Mouse (Mus musculus) MN1 (cell line): Measurements from ENCODE around the gene Eprs.

ENCODE experiments used
- DNase-seq: peaks from one replicate; pipeline ENCODE4 v3.0.0-alpha.2; 2016; ENCODE audit warnings: low spot score

Gene Eprs

DNA sequence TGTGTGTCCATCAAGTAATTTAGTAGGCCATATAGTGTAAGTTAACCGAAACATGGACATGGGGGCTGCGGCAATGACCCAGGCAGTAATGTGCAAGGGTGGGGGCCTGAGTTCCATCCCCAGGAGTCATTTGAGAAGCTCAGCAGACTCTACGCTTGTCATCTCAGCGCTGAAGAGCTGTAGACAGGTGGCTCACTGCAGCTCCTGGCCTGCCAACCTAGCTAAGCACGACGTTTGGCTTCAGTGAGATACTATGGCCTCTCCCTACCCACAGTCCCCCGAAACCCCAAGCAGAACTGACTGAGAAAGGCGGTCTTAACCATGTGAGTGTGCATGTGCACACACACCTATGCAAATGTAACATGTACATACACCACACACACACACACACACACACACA lies 88.2 kb downstream of the Eprs start:
- DNase-seq = no peak

DNA sequence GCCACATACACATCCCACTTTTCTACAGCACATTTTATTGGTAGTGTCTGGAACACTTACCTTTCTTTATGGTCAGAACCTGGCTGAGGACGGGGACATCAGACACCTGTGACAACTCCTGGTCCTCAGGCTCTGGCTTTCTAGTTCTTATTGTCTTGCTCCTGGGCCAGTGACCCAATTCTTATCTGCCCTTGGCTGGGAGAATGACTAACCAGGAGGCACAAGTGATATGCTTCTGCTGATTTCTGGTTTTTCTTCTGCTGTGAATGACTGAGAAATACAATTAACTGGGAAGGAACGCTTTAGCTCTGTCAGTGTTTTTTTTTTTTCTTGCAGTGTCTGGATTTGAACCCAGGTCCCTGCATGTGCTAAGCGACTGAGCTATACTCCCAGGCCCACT lies 88.7 kb downstream of the Eprs start:
- DNase-seq = no peak

DNA sequence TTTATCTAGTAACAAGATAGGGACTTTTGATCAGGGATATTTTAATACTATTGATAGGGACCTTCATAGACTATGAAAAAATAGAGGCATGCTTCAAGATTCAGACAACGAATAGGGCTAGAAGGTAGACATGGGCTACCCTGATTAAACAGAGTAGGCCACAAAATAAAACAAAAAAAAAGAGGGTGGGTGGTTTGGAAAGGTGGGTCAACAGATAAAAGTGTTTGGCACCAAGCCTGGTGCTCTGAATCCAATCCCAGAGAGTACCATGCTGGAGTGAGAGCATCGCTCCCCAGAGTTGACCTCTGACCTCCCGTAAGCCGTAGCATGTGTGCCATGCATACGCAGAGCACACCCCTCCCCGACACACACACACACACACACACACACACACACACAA lies 89.6 kb downstream of the Eprs start:
- no peak for DNase-seq

DNA sequence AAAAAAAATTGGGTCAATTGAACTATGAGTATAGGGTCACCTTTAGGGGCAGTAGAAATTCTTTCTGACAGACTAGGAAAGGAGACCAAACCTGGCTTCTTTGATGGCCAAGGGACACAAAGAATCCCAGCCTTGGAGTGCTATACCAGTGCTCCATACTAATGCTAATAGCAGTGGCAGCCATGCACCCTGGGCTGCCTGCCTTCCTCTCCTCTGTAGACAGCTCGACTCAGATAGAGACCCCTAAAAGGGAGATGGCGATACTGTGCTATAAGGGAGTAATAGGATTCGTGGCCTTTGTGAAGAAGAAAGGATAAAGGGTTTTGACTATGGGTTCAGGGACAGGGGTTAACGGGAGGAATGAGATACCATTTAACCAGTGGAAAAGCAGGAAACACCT lies 91.3 kb downstream of the Eprs start:
- DNase-seq = no peak

DNA sequence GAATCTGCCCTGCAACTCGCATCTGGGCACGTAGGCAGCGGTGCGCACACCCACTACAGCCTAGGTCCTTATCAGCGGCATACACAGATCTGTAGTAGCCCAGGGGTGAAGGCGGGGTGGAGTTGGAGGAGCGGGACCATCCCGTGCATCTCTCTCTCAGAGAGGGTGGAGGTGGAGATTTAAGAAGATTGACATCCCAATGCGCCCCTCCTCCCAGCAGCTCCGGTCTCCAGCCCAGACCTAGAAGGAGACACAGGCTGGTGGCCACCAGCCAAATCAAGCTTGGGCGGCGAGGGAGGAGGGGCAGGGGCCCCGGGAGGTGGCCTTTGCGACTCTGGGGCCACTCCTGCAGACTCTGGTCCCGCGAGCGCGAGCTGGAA lies 91.7 kb downstream of the Eprs start, which contains the start of gene Slc30a10:
Gene Slc30a10 (plus strand): TSS at position 274 of the 380 bp plus-strand sequence.
- DNase-seq = no peak

DNA sequence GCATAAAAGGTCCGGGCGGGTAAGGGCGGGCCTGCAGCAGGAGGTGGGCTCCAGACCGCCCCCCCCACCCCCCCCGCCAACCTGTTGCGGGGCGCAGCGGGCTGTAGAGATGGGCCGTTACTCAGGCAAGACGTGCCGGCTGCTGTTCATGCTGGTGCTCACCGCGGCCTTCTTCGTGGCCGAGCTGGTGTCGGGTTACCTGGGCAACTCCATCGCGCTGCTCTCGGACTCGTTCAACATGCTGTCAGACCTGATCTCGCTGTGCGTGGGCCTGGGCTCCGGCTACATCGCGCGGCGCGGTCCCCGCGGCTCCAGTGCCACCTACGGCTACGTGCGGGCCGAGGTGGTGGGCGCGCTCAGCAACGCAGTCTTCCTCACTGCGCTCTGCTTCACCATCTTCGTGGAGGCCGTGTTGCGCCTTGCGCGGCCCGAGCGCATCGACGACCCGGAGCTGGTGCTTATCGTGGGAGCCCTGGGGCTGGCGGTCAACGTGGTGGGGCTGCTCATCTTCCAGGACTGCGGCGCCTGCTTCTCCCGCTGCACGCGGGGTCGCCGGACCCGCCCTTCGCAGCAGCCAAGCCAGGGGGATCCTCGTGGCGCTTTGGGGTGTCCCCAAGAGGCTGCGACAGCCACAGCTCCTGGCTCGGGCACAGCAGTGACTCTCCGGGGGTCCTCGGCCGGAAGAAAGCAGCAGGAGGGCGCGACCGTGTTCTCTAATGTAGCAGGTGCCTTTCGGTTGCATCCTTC lies 92.3 kb downstream of the Eprs start:
- no peak for DNase-seq

DNA sequence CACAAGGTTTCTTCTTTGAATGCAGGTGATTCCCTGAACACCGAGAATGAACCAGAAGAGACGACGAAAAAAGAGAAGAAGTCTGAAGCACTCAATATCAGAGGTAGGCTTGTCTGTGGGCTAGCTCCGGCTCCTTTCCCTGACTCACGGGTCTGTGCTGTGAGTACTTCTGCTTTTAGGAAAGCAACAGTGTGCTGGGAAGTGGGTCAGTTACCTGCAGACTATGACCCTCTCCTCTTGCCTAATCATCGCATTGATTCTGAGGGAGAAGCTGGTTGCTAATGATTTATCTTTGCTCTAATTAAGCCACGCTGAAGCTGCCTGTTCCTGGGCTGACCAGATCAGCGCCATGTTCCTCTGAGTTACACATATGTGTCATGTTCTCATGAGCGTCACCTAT lies 93.5 kb downstream of the Eprs start:
- DNase-seq = no peak

DNA sequence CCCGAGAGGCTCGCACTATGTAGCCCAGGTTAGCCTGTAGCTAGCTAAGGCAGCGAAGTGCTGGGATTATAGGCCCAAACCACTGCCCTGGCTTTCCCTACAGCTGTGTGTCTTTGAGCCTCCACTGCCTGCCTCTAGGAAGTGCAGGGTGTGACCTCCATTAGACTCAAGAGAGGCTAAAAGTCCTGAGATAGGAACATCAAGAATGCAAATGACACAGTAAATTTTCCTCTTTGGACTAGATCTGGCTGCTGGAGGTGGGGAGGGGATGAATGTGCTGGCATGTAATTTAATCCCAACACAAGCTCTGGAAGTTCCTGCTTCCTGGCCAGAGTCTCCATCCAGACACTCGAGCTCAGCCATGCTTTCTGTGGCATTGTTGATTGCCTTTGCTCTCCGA lies 97.3 kb downstream of the Eprs start:
- no peak for DNase-seq

DNA sequence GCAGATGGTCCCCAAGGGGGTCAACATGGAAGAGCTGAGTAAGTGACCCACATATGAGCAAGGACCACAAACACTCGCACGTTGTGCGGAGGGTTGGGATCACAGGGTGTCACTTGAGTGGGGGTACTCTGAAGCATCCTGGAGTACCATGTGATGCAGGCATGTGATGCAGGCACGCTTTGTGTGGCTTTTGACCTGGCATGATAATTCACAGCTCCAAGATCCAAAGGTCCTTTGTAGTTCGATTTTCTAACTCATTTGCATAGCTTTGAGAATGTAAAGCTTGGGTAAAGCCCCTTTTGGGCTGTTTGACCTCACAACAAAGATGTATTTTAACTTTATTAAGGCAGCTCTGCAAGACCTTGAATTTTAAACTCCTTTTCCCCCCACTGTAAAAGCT lies 100.0 kb downstream of the Eprs start:
- DNase-seq = no peak

DNA sequence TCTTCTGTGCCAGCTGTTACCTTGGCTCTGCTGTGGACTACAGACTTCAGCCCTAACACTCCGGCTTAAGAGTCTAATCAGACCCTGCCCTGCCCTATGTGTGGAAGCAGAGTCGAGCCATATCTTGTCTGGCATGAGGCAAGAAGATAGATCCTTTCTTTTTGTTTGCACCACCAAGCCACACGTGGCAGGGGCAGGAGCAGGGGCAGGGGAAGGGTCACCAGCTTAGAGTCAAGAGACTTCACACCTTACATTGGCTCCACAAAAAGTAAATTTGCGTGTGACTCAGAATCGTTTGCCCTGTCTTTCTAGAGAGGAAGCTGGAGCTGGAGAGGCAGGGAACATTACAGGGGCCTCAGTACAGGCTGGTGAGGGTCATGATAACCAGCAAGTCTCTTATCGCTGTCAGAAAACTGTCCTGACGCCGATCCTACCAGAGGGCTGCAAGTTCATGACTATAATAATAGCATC lies 106.7 kb downstream of the Eprs start:
- DNase-seq = no peak

DNA sequence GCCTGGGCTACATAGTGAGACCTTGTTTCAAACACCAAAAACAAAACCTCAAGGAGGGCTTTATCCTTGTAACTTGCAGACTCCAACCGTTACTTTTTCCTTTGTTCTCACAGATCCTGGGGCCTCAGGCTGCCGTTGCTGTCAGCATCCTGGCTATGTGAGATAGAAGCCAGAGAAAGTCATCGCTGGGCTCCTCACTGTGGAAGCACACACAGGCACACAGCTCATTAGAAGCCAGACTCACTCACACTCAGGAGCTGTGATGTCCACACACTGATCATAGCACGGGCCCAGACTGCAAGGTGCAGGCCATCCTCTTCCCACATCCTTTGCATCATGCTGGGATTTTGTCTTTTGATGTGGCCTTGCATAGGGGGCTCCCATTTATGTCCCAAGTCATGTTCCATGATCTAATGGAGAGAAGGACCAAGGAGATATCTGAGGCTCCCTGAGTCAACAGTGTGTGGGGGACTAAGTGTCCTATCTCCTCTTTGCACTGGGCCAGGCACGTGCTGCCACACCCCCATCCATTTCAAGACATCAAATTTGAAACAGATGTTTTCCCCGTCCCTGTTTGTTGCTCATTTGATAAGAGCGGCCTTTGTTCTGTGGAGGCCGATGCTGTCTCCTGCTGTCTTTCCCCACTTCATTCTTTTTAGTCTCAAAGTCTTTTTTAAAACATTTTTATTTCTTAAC lies 109.3 kb downstream of the Eprs start:
- DNase-seq = no peak

DNA sequence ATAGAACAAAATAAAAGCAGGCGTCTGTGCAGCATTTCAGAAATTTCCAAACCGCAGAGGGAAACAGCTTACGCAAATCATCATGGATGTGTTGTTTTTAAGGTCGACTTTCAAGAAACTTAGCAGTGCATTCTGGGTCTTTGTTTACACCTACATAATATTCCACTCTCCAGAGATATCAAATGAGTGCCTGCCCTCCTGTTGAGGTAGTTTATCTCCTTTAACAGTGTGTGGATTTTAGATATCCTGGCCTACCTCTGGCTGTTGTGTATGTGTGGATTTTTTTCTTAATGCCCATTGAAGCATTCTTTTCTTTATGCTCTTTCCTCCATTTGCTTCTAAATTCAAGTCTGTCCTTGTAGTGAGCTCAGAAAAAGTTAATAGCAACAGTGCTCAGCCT lies 109.9 kb downstream of the Eprs start:
- no peak for DNase-seq

DNA sequence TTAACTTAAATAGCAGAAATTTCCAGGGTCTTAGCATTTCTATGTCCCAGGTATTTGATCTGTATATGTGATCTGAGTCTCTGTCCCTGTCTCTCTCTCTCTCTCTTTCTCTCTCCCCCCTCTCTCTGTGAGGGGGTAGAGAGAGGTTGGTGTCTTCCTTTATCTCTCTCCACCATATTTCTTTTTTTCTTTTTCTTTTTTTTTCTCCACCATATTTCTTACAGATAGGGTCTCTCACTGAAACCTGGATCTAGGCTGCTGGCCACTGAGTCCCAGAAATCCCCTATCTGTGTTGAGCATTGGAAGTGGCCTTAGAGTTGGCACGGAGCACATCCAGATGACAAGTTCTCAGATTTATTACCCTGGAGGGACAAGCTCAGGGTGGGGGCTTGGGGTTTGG lies 110.6 kb downstream of the Eprs start:
- DNase-seq = no peak
